ENCODE assay signal across 9 mouse cellular contexts in genomic region chr10:18409068-18409467, GRCm38 (mm10).
DNase-seq lines count a peak whose midpoint lies in the region; ATAC-seq lines count a peak whose summit lies in the region.
"Had no signal": no experiment of that assay in that cellular context is flagged by ENCODE, and none has a peak within 500 bp of the region (broad histone marks: within the 10 kb centered on the region; RNA-seq: fewer than 3 reads in every experiment).

No protein-coding gene starts in this region.

- H3K4me3 ChIP-seq in kidney, embryonic 15.5 days (replicated peaks), result peak overlapping the region; percentile 49
- H3K4me3 ChIP-seq in embryonic facial prominence, embryonic 15.5 days (replicated peaks), result peak overlapping the region; percentile 50
- peak overlapping the region; percentile 48 for H3K4me3 ChIP-seq in hindbrain, embryonic 14.5 days (replicated peaks; ENCODE audit: low read length)
- peak overlapping the region; percentile 63 for H3K4me3 ChIP-seq in midbrain, embryonic 15.5 days

- no peak overlapping the region for H3K9ac ChIP-seq in kidney, embryonic 15.5 days
- no peak overlapping the region for H3K9ac ChIP-seq in embryonic facial prominence, embryonic 15.5 days
- H3K9ac ChIP-seq in hindbrain, embryonic 14.5 days, result peak overlapping the region; percentile 69
- H3K9ac ChIP-seq in midbrain, embryonic 15.5 days, result peak overlapping the region; percentile 65

- H3K4me2 ChIP-seq in kidney, embryonic 15.5 days, result peak overlapping the region; percentile 76
- H3K4me2 ChIP-seq in embryonic facial prominence, embryonic 15.5 days (replicated peaks), result peak overlapping the region; percentile 77
- H3K4me2 ChIP-seq in hindbrain, embryonic 14.5 days (replicated peaks), result peak overlapping the region; percentile 72
- H3K4me2 ChIP-seq in midbrain, embryonic 15.5 days, result peak overlapping the region; percentile 75

- whole genome bisulfite sequencing in kidney, embryonic 15.5 days, result 48% methylated on average over 2 of the region's 2 CpGs
- 37% methylated on average over 2 of the region's 2 CpGs for WGBS in embryonic facial prominence, embryonic 15.5 days
- 4% methylated on average over 2 of the region's 2 CpGs for WGBS in hindbrain, embryonic 14.5 days
- 6% methylated on average over 2 of the region's 2 CpGs for WGBS in midbrain, embryonic 15.5 days

- no peaks in the 10 kb centered on the region for H3K27me3 ChIP-seq in kidney, embryonic 15.5 days
- H3K27me3 ChIP-seq in embryonic facial prominence, embryonic 15.5 days, result no peaks in the 10 kb centered on the region
- no peaks in the 10 kb centered on the region for H3K27me3 ChIP-seq in hindbrain, embryonic 14.5 days (ENCODE audit: control insufficient read depth, insufficient read depth, low read length)
- no peaks in the 10 kb centered on the region for H3K27me3 ChIP-seq in midbrain, embryonic 15.5 days (replicated peaks)

- H3K27ac ChIP-seq in kidney, embryonic 15.5 days, result no peak overlapping the region
- H3K27ac ChIP-seq in embryonic facial prominence, embryonic 15.5 days (replicated peaks), result peak overlapping the region; percentile 56
- 0 out of 2 replicates have a peak overlapping the region, but pooled peaks have one; percentile 43 for H3K27ac ChIP-seq in hindbrain, embryonic 14.5 days
- peak overlapping the region; percentile 60 for H3K27ac ChIP-seq in midbrain, embryonic 15.5 days
- H3K27ac ChIP-seq: left cerebral cortex, adult 2 months had no signal

- H3K36me3 ChIP-seq in kidney, embryonic 15.5 days, result no peaks in the 10 kb centered on the region
- H3K36me3 ChIP-seq in embryonic facial prominence, embryonic 15.5 days, result no peaks in the 10 kb centered on the region
- no peaks in the 10 kb centered on the region for H3K36me3 ChIP-seq in hindbrain, embryonic 14.5 days (replicated peaks; ENCODE audit: control insufficient read depth, insufficient read depth)
- no peaks in the 10 kb centered on the region for H3K36me3 ChIP-seq in midbrain, embryonic 15.5 days (replicated peaks)

- DNase-seq in kidney, adult 18-20 months, result no peak
- DNase-seq in hindbrain, embryonic 14.5 days (ENCODE audit: low spot score), result no peak
- DNase-seq in embryo, embryonic 9.5 days (ENCODE audit: extremely low spot score), result no peak
- no peak for DNase-seq in Muller cell, postnatal 12 days (ENCODE audit: inconsistent ontology term)
- DNase-seq in spleen, postnatal 4 days (ENCODE audit: low spot score in 2 of 2), result no peak

- no peaks in the 10 kb centered on the region for H3K9me3 ChIP-seq in kidney, embryonic 15.5 days (replicated peaks)
- H3K9me3 ChIP-seq in embryonic facial prominence, embryonic 15.5 days (replicated peaks), result no peaks in the 10 kb centered on the region
- no peaks in the 10 kb centered on the region for H3K9me3 ChIP-seq in hindbrain, embryonic 14.5 days (ENCODE audit: control insufficient read depth, low read length)
- no peaks in the 10 kb centered on the region for H3K9me3 ChIP-seq in midbrain, embryonic 15.5 days

- H3K4me1 ChIP-seq in kidney, embryonic 15.5 days, result peaks cover 52% of the 10 kb centered on the region
- peaks cover 28% of the 10 kb centered on the region for H3K4me1 ChIP-seq in embryonic facial prominence, embryonic 15.5 days
- H3K4me1 ChIP-seq in hindbrain, embryonic 14.5 days (replicated peaks; ENCODE audit: control insufficient read depth, insufficient read depth, low read length), result peaks cover 40% of the 10 kb centered on the region
- H3K4me1 ChIP-seq in midbrain, embryonic 15.5 days, result peaks cover 42% of the 10 kb centered on the region

- no peak for ATAC-seq in kidney, embryonic 15.5 days (replicated peaks; ENCODE audit: low FRiP score)
- no peak for ATAC-seq in embryonic facial prominence, embryonic 15.5 days (ENCODE audit: insufficient number of reproducible peaks, low FRiP score, low TSS enrichment, low read depth)
- peak; percentile 10; the same call in 1 of the 2 replicates for ATAC-seq in hindbrain, embryonic 14.5 days (ENCODE audit: low FRiP score)
- no peak; the same call in 1 of the 2 replicates for ATAC-seq in midbrain, embryonic 15.5 days (replicated peaks)

Comparison
In these comparisons a context has a peak if more than half of its experiments do, and no peak if none do; other contexts are left out.
1. H3K9ac ChIP-seq: peak in hindbrain, embryonic 14.5 days (single experiment) and midbrain, embryonic 15.5 days (single experiment); none in kidney, embryonic 15.5 days (single experiment) and embryonic facial prominence, embryonic 15.5 days (single experiment).
2. Peak in every context shown above with its lines, with median percentiles within 50 percentile points of each other: H3K4me2 ChIP-seq and H3K4me3 ChIP-seq.